Mouse (Mus musculus) retina, postnatal 7 days (tissue): ENCODE measurements at regions not wholly inside any gene's neighbourhood (a gene's known extent, or its start where the extent isn't known, plus 50 kb on each side); places are given as distances from the start of the nearest gene placed in this dataset.
A peak's percentile ranks its signal among the peaks of the same experiment; 100 is the strongest.

Source experiments
- DNase-seq: peaks from one replicate; pipeline ENCODE4 v3.0.0-alpha.2; 2012; ENCODE audit warnings: low read depth, low spot score

GRCm38 (mm10) chr7:88544393-88544792 lies 114.3 kb downstream of the Rab38 start:
- peak; percentile 34 for DNase-seq

- no peak for DNase-seq
These were observed 115.0 kb downstream of the Rab38 start for GRCm38 (mm10) chr7:88544976-88545654.

DNA sequence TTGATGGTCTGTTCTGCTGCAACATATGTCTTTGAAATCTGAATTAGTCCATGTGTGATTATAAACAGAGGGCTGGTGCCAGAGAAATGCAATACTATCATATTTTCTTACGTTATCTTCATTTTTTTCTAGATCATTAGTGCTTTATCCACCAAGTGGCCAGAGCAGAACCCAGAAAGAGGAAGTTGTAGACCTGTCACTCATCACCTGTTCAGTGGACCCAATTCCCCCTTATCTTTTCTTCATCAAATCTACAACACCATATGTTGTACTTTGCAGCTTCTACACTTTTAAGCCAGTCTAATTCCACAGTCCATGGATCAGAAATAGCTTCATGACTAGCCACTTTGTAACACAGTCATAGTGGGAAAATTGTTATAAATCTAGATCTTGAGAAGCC lies 145.0 kb downstream of the Rab38 start:
- no peak for DNase-seq

DNA sequence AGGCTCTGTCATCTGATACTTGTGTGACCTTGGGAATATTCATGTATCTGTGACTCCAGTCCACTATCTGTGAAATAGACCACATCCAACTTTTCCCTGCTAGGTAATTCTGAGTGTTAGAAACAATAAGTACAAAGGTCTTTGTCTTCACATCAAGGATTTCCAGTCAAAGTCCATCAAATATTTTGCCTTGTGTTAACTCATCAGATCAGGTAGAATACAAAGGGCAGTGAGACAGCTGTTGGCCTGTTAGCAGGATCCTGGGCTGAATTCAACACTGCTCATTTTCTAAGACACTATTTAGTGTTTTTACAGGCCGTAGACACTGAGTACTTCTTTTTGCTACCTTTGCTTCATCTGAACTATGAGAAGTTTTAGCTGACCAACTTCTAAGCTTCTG lies 170.7 kb downstream of the Rab38 start:
- DNase-seq = no peak
